Mouse (Mus musculus): ENCODE measurements around the gene Prkacb.

The Prkacb gene

DNA sequence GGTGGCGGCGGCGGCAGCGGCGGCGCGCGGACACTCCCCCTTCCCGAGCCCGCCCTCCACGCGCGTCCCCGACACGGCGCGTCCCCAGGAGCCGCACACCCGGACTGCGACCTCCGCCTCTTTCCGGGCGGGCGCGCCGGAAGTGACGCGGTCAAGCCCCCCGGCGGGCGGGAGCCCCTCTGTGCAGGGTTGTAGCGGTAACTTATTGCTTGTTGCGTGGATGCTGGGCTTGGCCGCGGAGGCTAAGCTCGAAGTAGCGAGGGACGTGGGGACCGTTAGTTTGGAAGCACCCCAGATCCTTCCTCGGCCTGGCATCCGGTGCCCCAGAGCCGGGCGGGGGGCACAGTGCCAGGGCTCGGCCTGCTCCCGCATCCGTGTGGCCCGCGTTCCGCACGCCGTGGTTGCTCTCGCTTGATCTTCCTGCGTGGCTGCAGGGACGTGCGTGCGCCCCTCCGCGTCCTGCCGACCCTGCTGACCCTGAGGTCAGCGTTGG lies at the start of gene Prkacb:
Gene Prkacb (minus strand): TSS at position 90 of the 493 bp plus-strand sequence.
- peak; percentile 85 to 86 for DNase-seq (ENCODE audit: low spot score in 2 of 2)

DNA sequence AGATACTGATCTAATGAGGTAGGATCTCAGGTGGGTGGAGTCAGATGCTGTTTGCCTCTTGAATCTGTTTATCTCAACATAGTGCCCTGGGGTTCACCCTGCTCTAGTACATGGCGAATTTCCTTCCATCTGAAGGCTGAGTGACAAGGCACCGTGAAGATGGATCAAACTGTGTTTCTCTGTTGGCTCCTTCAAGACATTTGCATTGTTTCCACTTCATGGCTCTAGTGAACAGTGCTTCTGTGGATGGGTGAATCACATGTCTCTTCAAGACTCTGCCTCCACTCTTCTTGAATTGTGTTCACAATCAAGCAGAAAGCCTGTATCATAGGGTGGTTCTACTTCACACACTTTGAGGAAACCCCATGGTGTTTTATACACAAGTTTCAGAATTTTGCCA lies 47.5 kb upstream of the Prkacb start:
- DNase-seq (ENCODE audit: low spot score in 2 of 2): no peak

DNA sequence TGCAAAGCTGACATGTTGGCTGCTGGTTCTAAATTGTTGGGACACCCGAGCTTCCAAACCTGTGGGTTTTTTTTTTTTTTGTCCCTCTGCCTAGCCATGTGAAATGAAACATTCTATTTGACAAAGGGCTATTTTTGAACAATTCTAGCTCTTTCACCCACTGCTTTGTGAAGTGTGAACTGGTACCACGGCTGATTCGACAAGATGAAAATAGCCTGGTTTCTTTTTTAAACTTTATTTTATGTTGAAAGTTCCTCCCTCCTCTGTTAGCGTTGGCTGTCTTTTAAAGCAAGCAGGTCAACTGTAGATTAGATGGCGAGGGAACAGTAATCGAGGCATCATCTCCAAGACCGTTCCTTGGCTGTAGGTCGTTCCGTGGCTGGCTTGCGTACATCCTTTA lies 44.6 kb upstream of the Prkacb start:
- DNase-seq (ENCODE audit: low spot score in 2 of 2): no peak

DNA sequence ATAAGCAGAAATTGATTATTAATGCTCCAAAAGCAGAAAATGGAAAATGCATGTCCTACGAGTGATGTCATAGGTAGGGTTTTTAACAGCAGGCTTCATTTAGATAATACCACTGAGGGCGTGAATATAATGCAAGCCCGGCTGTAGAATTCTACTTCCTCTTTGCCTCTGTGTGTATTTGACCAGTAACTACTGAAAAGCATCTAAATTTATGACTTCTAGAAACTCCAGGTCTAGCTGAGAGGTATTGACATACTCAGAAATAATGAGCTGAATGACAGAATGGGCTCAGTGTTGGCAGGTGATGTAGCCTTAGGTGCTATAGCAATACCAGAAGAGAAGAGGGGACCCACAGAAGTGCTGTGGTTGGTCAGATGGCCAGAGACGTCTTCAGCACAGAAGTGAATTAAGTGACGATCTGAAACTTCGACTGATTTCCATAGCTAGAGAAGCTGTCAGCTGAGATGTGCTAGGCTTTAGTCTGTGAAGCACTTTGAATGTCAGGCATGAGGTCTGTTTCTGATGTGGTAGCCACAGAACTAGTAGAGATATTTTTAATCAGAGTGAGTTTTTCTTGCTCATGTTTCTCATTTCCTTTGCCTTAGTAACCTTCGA lies 41.8 kb upstream of the Prkacb start:
- no peak for DNase-seq (ENCODE audit: low spot score in 2 of 2)

DNA sequence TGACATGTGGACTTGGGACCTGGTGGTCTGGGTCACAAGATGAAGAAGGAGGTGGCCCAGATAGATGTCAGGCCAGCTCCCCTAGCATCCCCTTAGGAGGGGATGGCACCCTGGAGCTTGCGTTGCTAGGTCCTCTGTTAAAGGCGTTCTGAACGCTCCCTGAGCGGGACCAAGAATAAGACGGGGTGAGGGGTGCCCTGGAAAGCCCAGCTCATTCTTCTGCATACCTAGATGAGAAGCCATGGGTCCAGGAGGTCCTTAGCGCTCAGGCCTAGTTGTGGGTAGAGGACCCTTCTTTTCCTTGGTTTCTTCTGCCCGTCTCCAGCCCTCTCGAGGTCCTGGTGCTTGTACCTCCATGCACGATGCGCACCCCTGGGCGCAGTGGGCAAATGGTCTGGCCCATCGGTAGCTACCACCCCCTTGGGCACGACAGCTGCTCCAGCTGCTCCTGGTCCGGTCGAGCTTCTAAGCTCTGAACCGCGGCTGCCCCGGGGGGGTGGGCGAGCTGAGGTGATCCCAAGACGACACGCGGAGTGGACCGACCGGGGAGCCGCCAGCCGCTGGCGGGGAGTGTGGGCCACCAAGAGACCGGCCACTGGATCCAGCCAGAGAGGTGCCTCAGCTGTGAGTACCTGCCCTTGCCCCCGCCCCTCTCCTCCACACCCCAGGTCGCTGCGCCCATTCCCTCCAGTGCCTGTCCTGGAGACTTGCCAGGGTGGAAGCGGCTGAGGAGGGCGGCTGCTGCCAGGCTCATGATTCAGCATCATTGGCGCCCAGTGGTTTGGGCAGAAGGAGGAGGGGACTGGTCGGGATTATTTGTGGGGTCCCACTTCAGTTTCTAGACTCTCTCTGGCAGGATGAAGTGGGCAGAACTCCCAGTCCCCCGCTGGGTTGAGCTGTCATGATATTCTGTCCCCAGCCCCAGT lies 39.4 kb upstream of the Prkacb start, which contains the start of gene Ttll7:
Gene Ttll7 (plus strand): TSS at position 402 of the 926 bp plus-strand sequence.
- peak; percentile 78 to 86 for DNase-seq (ENCODE audit: low spot score in 2 of 2)

DNA sequence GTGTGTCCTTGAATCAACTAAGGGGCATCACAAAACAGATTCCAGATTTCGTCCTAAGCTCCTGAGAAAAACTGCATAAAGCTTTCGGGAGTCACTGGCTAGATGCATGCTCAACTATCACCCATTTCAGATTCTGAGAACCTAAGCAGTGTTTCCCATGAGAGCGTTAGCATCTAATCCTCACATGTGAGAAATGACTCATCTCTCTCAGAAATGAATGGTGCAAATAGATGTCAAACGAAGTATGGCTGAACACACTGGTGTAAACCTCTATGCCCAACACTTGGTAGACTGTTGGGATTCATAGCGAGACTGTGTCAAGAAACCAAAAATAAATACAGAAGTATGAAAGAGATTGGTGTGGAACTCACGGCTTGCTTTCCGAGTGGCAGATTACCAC lies 36.6 kb upstream of the Prkacb start:
- DNase-seq (ENCODE audit: low spot score in 2 of 2): no peak

DNA sequence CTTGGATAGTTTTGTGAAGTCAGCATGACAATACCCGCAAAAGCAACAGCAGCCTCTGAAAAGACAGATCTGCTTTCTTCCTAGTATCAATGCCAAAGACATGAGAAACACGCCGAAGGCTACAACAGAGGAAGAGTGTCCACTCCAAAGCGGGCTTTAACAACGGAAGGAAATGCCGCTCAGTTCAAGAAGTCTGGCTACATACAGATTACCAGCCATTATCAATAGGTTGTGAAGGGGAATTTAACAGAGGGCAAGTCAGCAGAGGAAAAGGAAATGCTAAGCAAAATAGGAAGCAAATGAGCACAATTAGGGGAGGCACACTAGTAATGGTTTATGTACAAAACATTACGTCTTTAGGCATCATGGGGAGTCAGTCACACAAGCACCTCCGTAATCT lies 35.3 kb upstream of the Prkacb start:
- DNase-seq (ENCODE audit: low spot score in 2 of 2): no peak

DNA sequence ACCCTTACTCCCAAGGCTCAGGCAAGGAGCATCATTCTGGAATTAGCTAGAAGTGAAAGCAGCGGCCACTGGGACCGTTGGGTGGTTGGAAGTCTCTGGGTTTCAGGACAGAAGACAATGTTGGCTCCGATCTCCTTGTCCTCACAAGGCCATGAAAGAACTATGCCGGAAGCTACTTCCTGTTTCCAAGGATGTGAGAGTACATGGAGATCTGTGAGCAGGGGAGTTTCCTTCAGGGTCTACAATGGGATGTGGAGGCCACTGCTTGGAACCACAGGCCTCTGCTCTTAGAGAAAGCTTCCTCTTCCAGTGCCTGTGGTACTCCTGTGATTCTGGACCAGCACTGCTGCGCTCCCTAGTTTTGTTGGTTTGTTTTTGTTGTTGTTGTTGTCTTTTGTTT lies 33.4 kb upstream of the Prkacb start:
- no peak for DNase-seq (ENCODE audit: low spot score in 2 of 2)

DNA sequence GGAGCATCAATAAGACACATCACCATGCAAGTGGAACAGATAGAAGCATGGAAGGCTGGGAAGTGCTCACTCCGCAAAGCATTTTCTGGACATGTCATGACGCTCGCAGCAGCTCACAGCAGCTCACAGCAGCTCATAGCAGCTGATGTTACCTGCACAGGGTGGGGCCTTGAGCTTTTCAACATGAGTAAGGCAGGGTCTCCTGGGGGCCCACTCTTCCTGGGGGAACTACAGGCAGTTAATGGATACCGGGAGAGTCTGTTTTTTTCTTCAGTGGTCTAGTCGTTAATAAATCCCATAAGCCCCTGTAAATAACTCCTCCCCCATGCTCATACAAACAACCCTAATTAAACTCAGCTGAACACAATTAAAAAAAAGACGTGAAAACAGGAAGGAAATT lies 30.7 kb upstream of the Prkacb start:
- DNase-seq (ENCODE audit: low spot score in 2 of 2): no peak

DNA sequence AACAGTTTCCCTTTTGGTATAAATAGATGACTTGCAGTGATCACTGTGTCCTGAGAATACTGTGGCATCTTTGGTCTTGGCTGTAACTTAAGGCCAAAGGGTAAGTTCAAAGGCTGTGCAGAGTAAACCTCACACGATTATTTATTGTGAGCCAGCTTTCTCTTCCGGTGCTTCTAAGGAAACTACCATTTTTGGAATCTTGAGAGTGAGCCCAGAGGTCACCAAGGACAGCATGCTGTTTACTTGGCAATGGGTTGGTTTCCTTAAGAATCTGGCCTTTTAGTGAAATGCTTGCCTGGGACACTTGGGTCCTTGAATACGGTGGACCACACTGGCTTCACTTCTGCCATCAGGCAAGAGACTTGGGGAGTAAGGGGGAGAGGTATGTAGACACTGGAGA lies 30.0 kb upstream of the Prkacb start:
- DNase-seq (ENCODE audit: low spot score in 2 of 2): no peak

DNA sequence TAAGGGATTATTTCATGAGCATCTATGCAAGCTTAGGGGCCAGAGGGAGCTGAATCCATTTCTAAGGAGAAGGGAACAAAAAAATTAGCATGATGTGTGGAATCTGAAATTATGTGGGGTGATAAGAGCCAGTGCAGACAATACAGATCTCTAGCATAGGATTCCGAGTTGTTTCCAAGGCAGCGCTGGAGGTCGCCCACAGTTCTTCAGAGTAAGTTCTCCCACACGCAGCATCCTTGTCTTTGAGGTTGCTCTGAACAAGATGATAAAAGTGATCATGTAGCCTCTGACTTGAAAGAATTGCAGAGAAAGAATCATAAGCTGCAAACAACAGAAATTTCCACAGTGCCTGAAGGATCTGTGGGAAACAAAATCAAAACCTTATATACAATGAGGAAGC lies 7.9 kb upstream of the Prkacb start:
- DNase-seq (ENCODE audit: low spot score in 2 of 2): no peak

DNA sequence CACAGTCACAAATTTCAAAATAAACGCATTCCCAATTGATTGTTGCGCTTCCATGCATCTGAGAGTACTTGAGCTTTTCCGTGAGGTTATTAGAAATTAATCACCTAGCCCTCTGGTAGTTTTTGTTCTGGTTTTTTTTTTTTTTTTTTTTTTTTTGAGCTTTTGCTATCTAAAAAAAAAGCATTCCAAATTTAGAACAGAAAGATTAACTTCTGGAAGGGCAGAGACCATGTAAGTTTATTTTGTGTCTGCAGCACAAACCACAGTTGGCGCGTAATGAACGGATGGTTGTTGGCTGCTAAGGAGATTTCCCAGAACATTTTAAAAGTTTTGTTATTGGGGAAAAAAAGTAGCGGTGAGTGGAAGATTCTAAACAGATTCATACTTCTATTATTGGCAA lies 834 bp upstream of the Prkacb start:
- no peak for DNase-seq (ENCODE audit: low spot score in 2 of 2)

DNA sequence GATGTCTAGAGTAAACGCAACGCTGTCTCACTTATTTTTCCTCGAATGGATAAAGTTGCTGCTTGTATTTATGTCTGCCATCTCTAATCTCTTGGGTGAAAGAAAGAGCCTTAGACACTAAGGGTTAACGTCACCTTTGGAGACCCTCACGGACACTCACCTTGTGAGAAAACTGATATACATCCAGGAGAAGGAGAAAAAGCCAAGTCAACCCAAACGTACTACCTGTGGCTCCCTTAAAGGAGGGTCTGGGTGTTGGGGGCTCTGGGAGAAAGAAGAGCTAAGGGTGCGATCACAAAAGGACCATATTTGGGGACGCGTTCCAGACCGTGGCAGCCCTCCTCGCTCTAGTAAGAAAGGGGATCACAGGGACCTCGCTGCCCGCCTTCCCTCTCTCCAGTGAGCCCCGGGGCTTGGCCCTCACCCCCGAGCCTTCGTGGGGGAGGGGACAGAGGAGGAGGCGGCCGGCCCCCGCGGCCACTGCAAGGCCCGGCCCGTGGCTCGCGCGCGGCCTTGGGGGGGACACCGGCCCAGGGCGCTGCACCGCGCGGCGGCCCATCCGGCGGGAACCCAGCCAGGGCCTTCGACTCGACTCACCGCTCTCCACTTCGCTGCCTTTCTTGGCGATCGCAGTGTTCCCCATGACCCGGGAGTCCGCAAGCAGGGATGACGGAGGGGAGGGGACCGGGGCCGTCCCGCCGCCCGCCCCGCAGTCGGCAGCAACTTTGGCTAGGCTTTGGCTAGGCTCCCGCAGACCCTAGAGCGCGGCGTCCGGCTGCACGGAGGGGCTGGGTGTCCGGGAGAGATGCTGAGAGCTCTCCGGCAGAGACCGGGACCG lies 530 bp downstream of the Prkacb start:
- DNase-seq (ENCODE audit: low spot score in 2 of 2): peak in 1 of 2 experiments; percentile 4

DNA sequence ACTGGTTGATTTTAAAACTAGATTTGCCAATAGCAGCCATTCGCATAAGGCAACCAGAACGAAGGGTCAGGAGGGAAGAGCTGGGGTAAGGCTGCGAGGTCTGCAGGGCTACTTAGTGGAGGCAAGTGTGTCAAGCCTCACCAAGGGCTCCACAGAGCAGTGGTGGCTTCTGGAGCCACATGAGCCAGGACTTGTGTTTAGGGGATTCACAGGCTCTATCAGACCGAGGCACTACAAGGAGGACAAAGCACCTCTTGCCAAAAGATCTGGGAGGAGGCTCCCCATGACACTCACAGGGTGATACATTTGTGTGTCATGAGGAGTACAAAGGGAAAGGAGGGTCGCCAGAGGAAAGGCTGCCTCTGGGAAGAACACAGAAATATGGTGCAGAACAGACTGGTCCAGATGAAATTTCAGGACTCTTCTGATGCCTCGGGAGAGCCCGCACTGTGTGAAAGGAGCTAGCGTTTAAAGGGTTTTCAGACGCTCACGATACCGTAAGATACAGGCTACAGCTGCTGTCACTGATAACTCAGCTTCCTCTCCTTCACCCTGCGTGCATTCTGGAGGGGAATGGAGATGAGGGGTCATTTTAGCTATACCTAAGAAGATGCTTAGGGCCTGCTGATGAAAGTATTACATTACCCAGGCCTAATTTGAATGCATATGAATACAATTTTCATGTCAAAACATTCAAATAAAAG lies 19.1 kb downstream of the Prkacb start:
- no peak for DNase-seq (ENCODE audit: low spot score in 2 of 2)

DNA sequence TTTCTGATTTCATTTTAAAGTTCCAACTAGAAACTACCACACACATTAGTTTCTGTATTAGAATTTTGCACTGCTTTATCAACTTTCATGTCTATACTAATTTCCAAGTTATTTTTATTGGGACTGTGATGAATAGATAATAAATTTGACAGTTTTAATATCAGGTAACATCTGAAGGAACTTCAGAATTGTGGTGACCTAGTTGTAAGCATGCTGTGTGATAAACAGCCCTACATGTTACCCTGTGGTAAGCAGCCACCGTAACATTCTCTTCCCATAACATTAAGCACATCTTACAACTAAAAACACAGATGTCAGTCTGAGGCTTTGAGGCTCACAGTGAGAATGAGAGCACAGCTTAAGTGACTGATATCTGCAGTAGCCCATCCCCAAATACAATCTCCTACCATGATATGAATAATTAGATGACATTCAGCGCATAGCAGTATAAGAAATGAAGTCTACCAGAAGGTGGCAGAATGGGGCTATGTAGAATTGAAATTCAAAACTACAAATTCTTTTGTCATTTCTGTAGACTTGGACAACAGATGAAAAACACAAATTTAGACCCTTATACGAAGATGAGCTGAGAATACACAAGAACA lies 20.5 kb downstream of the Prkacb start:
- DNase-seq (ENCODE audit: low spot score in 2 of 2): no peak

DNA sequence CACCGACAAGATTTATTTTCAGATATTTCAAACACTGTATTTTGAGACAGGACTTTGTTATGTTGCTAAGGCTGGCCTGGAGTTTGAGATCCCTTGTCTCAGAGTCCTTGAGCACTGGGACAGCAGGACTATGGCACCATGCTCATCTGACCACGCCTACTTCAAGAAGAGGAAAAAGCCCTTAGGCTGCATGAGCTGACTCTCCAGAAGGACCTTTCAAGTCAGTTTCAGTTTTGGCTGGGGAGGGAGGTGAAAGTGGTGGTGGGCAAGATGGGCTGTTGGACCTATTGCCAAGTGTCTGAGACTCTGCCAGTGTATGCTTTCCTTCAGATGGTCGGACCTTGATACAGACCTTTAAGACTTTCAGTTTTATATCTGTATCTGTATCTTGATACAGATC lies 28.6 kb downstream of the Prkacb start:
- DNase-seq (ENCODE audit: low spot score in 2 of 2): no peak

DNA sequence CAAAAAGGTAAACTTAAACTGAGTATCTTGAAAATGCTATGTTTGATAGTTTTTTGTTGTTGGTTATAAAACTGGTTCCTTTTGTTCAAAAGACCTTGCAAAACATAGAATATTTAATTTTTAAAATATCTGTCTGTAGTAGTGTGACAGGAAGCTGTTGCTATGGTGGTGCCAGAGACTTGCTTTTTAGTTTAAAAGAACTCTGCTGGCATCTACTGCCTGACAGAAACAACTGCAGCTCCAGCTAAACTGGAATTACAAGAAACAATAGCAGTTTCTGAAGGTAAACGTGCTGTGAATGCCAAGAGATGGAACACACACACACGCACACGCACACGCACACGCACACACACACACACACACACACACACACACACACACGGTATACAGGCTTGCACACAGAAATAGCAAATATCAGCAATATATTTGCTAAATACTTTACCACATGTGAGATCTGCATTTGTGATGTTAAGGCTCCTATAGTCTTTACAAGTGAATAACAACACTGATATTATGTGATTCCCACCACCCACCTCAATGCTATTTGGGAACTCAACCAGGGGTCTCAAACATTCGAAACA lies 29.1 kb downstream of the Prkacb start:
- DNase-seq (ENCODE audit: low spot score in 2 of 2): no peak

DNA sequence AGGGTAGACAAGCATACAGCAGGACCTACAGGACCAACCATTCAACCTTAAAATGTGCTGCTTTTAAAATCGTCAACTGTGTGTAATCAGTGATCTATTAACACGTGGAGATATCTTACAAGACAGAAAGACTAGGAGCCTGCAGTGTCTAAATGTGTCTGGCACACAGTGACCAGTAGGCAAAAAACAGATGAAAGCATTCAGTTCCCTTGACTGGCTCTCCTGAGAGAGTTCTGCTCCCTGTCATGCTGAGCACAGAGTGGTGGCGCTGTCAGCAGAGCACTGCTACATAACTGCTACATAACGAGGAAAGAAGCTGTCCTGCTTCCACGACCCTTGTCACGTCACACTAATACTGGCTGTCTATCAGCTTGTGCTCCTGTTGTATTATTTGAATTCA lies 30.2 kb downstream of the Prkacb start:
- DNase-seq (ENCODE audit: low spot score in 2 of 2): no peak

DNA sequence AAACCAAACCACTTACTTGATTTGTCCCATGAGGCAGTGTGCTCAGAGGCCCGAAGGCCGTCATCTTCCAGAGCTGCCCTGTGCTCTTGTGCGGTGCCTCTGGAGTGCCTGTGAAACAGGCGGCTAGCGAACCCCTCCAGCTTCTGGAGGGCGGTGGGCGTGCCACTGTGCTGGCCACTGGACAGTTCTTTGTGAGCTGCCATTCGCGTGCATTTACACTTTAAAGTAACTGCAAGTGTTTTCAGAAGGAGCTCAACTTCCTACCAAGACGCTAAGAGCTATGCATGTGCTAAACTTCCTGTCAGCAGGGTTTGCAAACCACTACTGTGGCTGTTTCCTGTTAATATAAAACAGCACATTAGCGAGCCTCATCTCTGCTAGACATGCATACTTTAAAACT lies 31.7 kb downstream of the Prkacb start:
- no peak for DNase-seq (ENCODE audit: low spot score in 2 of 2)

DNA sequence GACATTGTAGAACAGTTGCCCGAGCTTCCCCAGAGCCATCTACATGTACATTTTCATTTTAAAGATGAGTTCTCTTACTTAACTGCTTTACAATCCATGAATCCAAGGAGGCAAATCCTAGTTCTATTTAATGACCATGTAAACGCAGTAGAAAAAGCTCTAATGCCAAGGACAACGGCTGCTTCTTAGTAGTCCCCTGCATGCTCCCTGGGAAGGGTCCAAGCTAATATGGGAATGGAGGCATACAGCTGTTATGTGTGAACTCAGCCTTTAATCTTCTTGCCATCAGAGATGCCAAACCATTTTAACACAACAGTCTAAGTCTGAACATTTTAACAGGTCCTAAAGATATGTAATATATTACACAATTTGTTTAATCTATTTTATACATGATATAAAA lies 32.5 kb downstream of the Prkacb start:
- DNase-seq (ENCODE audit: low spot score in 2 of 2): no peak

DNA sequence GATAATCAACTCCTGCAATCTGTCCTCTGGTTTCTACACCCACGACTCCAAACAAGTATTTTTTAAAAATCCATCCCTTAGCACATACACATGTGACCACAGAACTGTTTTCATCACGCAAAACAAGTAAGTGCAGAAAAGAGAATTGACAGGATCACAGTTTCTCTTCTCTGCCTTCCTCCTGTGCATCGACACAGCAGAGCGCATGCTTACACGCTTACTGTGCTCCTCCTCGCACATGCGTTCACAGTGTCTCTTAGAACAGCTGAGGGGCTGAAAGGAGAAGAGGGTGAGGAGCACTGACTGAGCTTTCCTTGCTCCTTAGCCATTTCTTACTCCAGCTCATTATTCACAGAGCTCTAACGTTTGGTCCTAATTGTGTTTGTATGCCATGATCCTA lies 33.9 kb downstream of the Prkacb start:
- no peak for DNase-seq (ENCODE audit: low spot score in 2 of 2)
